Mouse (Mus musculus) thymus, adult 2 months (tissue): ENCODE data around the gene Ogfrl1. TPM values are rescaled to one million over a fixed set of nuclear protein-coding genes. Genes with fewer than 3 reads are reported as not detected.
"Not testable (repeated sequence)": the region's sequence is repeated elsewhere in the genome, so short reads cannot be mapped to it uniquely, and the experiment has no call there.

Experiments
- DNase-seq: peaks from one replicate; pipeline ENCODE4 v3.0.0; 2021
- H3K27ac ChIP-seq: fragments of 200-500 bp; 2 replicates; pipeline ENCODE4 v1.5.1; 2012; ENCODE audit warnings: low read length, control low read depth; ENCODE audit not compliant: control insufficient read depth, insufficient read depth
- H3K27me3 ChIP-seq: fragments of 200-500 bp; 2 replicates; pipeline ENCODE4 v1.6.1; 2012; ENCODE audit warnings: mild to moderate bottlenecking, low read length, moderate library complexity, mixed read lengths; ENCODE audit not compliant: control insufficient read depth, insufficient read depth
- H3K36me3 ChIP-seq: fragments of 200-500 bp; 2 replicates; pipeline ENCODE4 v1.6.1; 2012; ENCODE audit warnings: mild to moderate bottlenecking, low read length, moderate library complexity; ENCODE audit not compliant: control insufficient read depth, insufficient read depth
- H3K4me1 ChIP-seq: fragments of 200-500 bp; replicated peaks from 2 replicates; pipeline ENCODE4 v1.6.1; 2012; ENCODE audit warnings: low read length; ENCODE audit not compliant: control insufficient read depth, insufficient read depth
- H3K4me3 ChIP-seq: fragments of 200-500 bp; 2 replicates; pipeline ENCODE4 v1.5.1; 2012; ENCODE audit warnings: mild to moderate bottlenecking, low read length, control low read depth, moderate library complexity; ENCODE audit not compliant: control insufficient read depth, insufficient read depth
- CTCF ChIP-seq: fragments of 200-500 bp; IDR thresholded peaks from 2 replicates; pipeline ENCODE4 v1.5.1; 2012; ENCODE audit warnings: mild to moderate bottlenecking, control low read depth, low read length, moderate library complexity, borderline replicate concordance; ENCODE audit not compliant: control insufficient read depth, poor library complexity, insufficient read depth; ENCODE audit errors: extremely low read depth
- POLR2A ChIP-seq: fragments of 200-500 bp; IDR thresholded peaks from 2 replicates; pipeline ENCODE4 v1.6.1; 2012; ENCODE audit warnings: mild to moderate bottlenecking, low read length, control low read depth, moderate library complexity; ENCODE audit not compliant: control insufficient read depth, poor library complexity, insufficient read depth; ENCODE audit errors: extremely low read depth
- WGBS: fragments of 180-500 bp; shearing (Covaris S2); methylation state at CpG from one replicate; pipeline ENCODE4 v1.1.7; 2018; 5-methylcytosine and 5-hydroxymethylcytosine counted together
- polyA plus RNA-seq: library from polyadenylated mRNA; depleted of rRNA; stranded (reverse); fragments of >200 nt; gene quantifications from 2 replicates; pipeline ENCODE4 v1.2.3, GENCODE M21; 2012

The Ogfrl1 gene
- polyA plus RNA-seq, 1 experiment, result 6.3 TPM

DNA sequence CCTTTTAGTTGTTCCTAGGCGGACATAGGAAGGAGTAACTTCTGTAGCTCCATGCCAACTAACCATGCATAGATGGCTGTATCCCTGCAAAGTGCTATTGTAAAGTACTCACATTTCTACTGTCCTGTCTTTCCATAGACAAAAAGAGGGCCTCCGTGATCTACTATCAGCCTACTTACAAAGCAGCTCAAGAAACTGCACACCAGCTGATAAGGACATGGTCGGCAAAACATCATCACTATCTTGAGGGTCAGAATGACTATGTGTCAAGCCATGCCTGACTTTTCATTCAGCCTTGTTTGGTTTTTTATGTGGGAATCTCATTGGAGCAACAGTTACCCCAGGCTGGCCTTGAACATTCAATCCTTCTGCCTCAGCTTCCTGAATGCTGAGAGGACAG is 20.0 kb upstream of the Ogfrl1 start:
- WGBS, result 95% methylated on average over 3 of the region's 3 CpGs
- TF ChIP-seq POLR2A (no peak), CTCF (no peak)
- no peaks in the 10 kb centered on the region for H3K4me1 ChIP-seq
- DNase-seq, result no peak
- H3K4me3 ChIP-seq, result no peak overlapping the region
- H3K27ac ChIP-seq, result no peak overlapping the region
- no peaks in the 10 kb centered on the region for H3K36me3 ChIP-seq
- H3K27me3 ChIP-seq, result no peaks in the 10 kb centered on the region

DNA sequence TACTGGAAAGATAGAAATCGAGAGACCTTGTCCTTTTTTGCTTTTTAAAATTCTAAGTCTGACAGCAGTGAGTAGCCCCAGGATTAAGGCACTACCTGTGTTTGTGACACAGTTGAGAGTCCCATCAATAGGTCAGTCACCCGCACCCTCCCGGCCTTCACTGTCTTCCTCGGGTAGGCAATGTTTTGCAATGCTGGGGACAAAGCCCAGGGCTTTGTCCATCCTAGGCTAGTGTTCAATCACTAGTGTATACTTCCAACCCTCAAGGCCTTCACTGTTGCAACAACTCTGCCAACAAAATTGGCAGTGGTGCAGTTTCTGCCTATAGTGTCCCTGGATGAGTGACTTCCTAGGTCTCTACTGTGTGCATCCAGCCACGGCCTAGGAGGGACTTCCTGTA is 14.0 kb upstream of the Ogfrl1 start:
- WGBS, result 94% methylated on average over 5 of the region's 5 CpGs
- H3K4me1 ChIP-seq, result no peaks in the 10 kb centered on the region
- H3K4me3 ChIP-seq, result no peak overlapping the region
- H3K27me3 ChIP-seq, result no peaks in the 10 kb centered on the region
- no peak overlapping the region for H3K27ac ChIP-seq
- DNase-seq, result no peak
- TF ChIP-seq CTCF, result no peak
- TF ChIP-seq POLR2A, result no peak
- H3K36me3 ChIP-seq, result no peaks in the 10 kb centered on the region

DNA sequence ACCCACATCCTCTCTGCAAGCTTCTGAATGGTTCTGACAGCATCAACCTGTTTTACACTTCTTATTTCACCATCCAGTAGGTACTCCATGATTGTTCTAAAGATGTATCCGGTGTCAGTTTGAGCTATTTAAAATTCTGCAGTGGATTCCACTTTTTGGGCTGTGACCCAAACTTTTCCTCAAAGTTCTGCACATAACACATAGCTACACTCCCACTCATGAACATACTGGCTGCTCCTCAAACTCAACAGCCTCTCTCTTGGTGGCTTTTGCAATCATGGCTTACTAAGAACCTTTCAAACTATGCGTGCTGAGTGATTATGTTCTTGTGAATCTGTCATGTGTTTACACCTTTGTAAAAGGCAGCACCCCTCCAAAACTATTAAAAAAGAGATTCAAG is 12.4 kb upstream of the Ogfrl1 start:
- TF ChIP-seq POLR2A (no peak), CTCF (no peak)
- DNase-seq, result no peak
- Histone ChIP-seq H3K4me1 (no peaks in the 10 kb centered on the region), H3K4me3 (no peak overlapping the region), H3K27me3 (no peaks in the 10 kb centered on the region), H3K36me3 (no peaks in the 10 kb centered on the region), H3K27ac (no peak overlapping the region)
- 93% methylated on average over 2 of the region's 2 CpGs for WGBS

DNA sequence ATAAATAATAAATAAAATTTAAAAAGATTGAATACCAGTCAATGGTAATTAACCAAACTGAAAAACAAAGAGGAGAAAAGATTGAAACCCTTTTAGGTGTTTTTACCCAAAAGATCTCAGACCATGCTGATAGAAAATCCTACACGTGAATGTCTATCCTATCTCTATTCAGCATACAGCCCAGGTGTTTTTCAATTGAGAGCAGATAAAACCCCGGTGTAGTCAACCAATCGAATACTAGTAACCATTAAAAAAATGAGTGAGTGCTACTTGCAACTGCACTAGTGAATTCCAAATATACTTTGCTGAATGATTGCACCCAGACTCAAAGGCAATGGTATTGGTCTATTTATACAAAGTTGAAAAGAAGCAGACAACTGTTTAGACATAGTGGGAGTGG is 4.8 kb upstream of the Ogfrl1 start:
- Histone ChIP-seq H3K36me3 (no peaks in the 10 kb centered on the region), H3K27ac (no peak overlapping the region), H3K4me1 (no peaks in the 10 kb centered on the region; the same call in 1 of the 2 replicates), H3K27me3 (no peaks in the 10 kb centered on the region), H3K4me3 (no peak overlapping the region)
- no peak for DNase-seq
- WGBS, result 96% methylated on average over 3 of the region's 3 CpGs
- TF ChIP-seq CTCF (no peak), POLR2A (no peak)

DNA sequence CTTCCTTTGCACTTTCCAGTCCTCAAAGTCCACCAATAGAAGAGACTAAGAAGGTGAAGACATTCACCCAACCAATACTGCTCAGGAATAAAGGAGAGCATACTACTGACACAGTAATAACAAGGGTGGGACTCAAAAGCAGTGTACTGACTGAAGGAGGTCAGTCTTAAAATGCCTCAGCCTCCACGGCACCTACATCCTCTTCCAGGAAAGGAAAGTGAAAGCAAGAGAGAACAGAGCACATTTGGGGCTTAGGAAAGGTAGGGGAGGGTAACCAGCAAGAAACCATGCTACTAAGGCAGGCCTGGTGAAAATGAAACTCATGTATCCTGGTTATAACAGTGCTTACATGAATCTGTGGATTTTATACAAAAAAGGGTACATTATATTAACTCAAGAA is 2.0 kb upstream of the Ogfrl1 start:
- H3K27me3 ChIP-seq, result no peaks in the 10 kb centered on the region
- no peak for TF ChIP-seq CTCF
- TF ChIP-seq POLR2A, result no peak
- no peak overlapping the region for H3K27ac ChIP-seq
- H3K4me1 ChIP-seq, result no peaks in the 10 kb centered on the region; the same call in 1 of the 2 replicates
- no peak overlapping the region for H3K4me3 ChIP-seq
- WGBS, result 3% methylated on average over 1 of the region's 1 CpGs
- H3K36me3 ChIP-seq, result no peaks in the 10 kb centered on the region
- DNase-seq, result no peak

DNA sequence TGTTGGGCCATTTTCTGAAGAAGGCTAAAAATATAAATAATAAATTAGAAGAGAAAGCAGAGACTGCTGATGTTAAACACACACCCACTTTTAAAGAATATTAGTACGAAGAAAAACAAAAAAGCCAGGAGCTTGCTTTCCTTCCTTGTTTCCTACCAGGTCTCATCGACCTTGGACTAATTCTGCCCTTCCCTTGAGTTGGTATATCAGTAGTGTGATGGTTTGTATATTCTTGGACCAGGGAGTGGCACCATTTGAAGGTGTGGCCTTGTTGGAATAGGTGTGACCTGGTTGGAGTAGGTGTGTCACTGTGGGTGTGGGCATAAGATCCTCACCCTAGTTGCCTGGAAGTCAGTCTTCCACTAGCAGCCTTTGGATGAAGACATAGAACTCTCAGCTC is 3.2 kb downstream of the Ogfrl1 start:
- not testable (repeated sequence) for H3K27me3 ChIP-seq, H3K4me3 ChIP-seq, H3K4me1 ChIP-seq, DNase-seq, H3K27ac ChIP-seq, H3K36me3 ChIP-seq
- WGBS, result 89% methylated on average over 2 of the region's 2 CpGs

DNA sequence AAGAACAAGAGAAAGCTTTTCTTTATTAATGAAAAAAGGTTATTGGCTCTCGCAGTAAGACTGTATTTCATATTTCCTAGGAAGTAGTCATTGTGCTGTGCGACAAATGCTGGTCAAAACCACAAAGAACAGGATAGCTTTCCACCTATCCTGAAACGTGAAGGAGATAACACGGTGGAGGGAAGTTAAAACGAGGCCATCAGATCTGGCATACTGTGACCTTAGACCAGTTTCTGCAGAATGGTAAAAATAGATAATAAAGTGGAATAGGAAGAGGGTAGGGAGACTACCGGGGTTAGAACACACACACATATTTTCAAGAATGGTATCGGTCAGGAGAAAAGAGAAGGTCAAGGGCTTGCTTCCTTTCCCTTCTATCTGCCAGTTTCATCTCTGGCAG is 5.8 kb downstream of the Ogfrl1 start:
- TF ChIP-seq CTCF (no peak), POLR2A (no peak)
- 85% methylated on average over 7 of the region's 7 CpGs for WGBS
- H3K4me1 ChIP-seq, result no peaks in the 10 kb centered on the region
- no peak overlapping the region for H3K27ac ChIP-seq
- no peak overlapping the region for H3K4me3 ChIP-seq
- H3K27me3 ChIP-seq, result no peaks in the 10 kb centered on the region
- no peak for DNase-seq
- H3K36me3 ChIP-seq, result no peaks in the 10 kb centered on the region

DNA sequence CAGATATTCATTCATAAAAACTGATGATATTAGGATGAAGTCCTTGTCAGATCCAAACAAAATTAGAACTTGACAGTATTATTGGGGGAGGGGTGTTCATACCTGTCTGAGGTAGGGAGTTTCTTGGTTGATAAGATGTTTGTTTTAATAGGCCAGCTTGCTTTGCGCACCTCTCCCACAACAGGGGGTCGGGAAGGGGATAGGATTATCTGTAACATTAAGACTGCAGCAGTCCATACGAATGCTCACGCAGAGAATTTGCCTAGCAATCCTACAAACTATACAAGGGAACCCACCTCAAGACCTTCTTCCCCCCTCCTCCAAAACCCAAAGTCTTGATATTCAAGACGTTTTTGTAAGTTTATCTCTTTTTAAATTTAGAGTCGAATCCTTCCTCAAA is 13.2 kb downstream of the Ogfrl1 start:
- Histone ChIP-seq H3K27me3 (no peaks in the 10 kb centered on the region), H3K4me3 (no peak overlapping the region), H3K36me3 (no peaks in the 10 kb centered on the region), H3K4me1 (peaks cover 7% of the 10 kb centered on the region), H3K27ac (no peak overlapping the region)
- 95% methylated on average over 6 of the region's 6 CpGs for WGBS
- DNase-seq, result no peak
- TF ChIP-seq CTCF (no peak), POLR2A (no peak)
